Mouse (Mus musculus) testis, postnatal 10 days (tissue): ENCODE measurements around the gene Jaml.

ENCODE experiments used
- DNase-seq: peaks from one replicate; pipeline ENCODE4 v3.0.0; 2021; ENCODE audit warnings: low spot score

The Jaml gene

DNA sequence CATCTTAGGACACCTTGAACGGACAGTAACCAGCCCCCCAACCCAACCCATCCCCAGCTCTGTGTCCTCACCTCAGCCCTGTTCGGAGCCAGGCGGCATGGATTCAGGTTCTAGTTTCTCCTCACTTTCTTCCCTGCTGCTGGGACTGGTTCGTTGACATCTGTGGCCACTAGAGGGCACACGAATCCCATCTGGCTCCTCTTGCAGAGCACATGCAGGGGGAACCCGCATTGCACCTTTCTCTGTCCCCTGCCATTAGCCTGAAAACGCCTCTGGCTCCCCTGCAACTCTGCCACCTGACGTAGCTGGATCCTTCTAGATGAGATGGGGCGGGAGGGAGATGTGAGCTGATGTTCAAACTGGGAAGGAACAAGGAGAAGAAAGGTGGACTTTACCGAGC lies 42.8 kb downstream of the Jaml start:
- peak; percentile 84 for DNase-seq

- peak; percentile 77 for DNase-seq
Measured at GRCm38 (mm10) chr9:45122209-45122761, 43.3 kb downstream of the Jaml start.

DNA sequence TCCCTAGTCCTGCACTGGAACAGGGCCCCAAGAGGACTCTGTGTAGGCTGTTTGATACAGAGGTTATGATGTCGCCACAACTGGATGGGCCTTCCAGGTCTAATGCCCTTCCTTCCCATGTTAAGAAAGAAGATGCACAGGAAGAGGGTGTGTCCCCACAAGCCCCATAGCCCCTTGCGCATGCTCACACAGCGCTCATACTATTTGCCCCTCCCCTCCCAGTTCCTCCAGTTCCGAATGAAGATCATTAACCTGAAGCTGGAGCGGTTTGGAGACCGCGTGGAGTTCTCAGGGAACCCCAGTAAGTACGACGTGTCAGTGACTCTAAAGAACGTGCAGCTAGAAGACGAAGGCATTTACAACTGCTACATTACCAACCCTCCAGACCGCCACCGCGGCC lies 46.2 kb downstream of the Jaml start:
- DNase-seq, result no peak

DNA sequence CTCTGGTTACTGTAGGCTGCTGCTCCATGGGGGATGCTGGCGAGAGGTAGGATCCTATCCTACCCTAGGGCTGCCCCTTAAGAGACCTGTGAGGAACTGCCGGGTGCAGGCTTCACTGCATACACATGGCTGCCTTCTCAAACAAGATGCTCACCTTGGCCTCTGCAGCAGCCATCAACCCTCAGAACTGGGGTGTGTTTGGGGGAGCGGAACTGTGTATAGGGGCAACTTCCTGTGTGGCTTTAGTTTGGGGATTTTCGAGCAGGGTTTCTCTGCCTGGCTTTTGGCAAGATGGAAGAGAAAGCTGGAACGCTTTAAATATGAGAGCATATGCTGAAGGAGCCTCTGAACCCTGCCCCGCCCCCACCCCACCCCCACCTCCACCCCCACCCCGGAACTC lies 48.0 kb downstream of the Jaml start:
- DNase-seq, result no peak

GRCm38 (mm10) chr9:45130119-45130518 lies 51.1 kb downstream of the Jaml start:
- DNase-seq, result no peak

GRCm38 (mm10) chr9:45133484-45134310 lies 54.7 kb downstream of the Jaml start:
- peak; percentile 80 for DNase-seq

DNA sequence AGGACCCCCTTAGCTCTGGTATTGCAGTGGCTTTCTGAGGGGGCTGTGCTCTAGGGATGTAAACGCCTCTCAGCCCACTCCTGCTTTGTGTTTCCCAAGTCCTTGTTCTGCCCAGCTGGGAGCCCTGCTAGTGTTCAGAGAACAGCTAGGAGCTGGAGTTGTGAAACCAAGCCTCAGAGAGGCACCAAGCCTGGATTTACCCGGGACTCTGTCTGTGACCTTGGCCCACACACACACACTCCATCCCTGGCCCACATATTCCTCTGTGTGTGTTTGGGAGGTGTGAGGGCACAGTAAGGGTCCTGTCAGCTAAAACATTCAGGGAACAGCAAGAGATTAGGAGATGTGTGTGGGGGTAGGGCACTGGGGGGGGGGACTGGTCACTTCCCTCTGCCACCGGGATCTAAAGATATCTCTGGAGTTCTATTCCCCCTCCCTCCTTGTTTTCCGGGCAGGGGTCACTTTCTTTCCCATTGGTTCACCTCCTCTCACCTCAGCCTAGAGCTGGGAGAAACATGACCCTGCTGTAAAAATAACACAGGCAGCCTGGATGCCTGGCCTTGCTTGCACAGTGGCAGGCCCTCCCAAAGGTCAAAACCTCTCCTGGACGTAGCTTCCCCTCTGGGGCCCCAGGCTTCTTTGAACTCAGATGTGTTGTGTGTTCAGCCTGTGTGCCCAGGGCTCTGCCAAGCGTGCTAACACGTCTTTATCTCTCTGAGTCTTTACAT lies 57.6 kb downstream of the Jaml start:
- no peak for DNase-seq

- DNase-seq, result peak; percentile 58
Measured at GRCm38 (mm10) chr9:45138191-45139032, 59.4 kb downstream of the Jaml start, which contains the start of gene Scn4b. TSS of gene Scn4b (plus strand) at chr9:45138395.

DNA sequence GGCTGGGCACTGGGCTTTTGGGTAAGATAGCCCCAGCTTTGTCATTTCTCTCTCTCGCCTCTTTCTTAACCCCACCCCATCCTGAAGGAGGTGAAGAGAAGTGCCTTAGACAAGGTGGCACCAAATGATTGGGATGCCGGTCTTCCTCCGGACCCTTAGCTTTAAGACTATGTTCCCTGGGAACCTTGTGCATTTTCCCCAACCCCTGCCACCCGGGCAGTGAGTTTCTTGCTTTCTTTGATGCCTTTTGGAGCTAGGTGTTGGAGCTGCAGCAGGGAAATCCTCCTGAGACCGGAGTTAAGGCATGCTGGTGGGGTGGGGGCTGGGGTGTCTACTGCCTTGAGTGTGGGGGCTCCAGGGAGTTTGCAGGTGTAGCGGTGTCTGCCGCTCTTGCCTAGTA lies 60.1 kb downstream of the Jaml start:
- DNase-seq, result no peak

DNA sequence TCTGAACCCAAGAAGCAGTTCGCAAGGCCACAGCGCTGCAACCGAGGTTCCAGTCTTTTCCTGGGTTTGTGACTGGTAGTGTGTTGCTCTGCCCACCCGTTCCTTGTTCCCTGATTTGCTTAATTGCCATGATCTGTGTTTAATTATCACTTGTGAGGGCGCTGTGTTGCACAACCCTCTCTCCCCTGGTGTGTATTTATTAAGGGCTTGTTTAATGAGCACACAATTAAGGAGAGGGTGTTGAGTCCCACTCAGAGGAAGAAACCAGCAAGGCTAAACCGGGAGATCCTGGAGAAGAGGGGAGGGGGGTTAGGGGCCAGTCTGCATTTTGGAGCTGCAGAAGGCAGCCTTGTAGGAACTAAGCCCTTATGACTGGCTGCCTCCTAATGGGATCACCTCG lies 62.0 kb downstream of the Jaml start:
- no peak for DNase-seq

DNA sequence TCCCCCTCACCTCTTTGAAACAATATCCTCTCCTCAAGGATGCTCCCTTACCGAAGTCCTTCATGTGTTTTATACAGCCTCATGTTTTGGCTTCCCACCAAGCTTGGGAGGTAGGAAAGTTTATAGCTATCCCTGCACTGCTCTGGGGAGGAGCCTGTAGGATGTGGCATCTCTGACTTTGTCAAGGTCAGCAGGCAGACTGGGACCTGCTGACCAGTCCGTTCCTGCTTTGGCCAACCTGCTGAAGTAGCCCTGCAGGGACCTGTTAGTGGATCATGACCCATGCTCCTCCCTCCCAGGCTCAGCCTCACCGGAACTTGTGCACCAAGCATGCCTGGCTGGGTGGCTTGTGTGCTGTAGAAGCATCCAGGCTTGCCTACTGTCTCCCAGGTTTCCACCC lies 63.7 kb downstream of the Jaml start:
- no peak for DNase-seq

GRCm38 (mm10) chr9:45145533-45146266 lies 66.7 kb downstream of the Jaml start:
- no peak for DNase-seq

DNA sequence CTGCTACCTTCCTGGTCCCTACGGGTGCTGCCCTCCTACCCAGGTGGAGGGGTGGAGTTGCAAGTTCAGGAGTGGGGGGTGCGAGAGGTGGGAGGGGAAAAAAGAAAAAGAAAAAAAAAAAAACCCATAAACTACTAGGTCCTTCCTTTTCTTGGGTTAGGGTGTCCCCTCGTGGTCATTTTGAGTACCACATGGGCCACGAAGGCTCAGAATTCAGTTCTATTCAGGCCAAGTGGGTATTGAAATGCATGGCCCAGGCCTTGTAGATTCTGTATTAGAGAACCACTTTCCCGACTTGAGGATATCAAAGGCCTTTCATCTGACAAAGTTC lies 67.2 kb downstream of the Jaml start:
- DNase-seq, result peak; percentile 85

GRCm38 (mm10) chr9:45150933-45151332 lies 72.0 kb downstream of the Jaml start:
- DNase-seq, result no peak

DNA sequence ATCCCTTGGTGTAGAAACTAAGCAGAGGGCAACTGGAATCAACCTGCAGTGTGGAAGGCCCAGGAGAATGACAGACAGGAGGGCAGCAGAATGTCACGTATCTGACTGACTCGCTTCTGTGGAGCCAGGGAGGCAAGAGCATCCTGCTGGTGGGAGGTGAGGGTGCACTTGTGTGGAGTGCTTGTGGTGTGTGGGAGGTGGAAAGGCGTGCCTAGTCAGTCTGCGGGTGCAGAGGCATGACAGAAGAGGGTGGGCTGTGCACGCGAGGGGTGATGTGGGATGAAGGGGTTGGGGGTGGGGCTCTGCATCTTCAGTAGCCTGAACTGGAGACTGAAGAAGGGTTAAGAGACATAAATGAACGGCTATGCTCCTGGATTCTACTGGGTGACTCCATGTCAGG lies 74.4 kb downstream of the Jaml start:
- no peak for DNase-seq
